Mouse (Mus musculus): Measurements from ENCODE around the gene Inca1. TPM values are rescaled to one million over a fixed set of nuclear protein-coding genes. Genes with fewer than 3 reads are reported as not detected.

Gene Inca1
- polyA plus RNA-seq, 1 experiment from 2014 or later, result 1.3 TPM

GRCm38 (mm10) chr11:70655571-70656455 lies 44.1 kb downstream of the Inca1 start:
- peak overlapping the region; percentile 99 for H3K4me3 ChIP-seq
- no peak; the same call in 1 of the 2 replicates for ATAC-seq (ENCODE audit: low FRiP score, low read depth)
- H3K36me3 ChIP-seq, result peaks cover 26% of the 10 kb centered on the region
- peak overlapping the region; percentile 97 for H3K27ac ChIP-seq (replicated peaks)
- peaks cover 8% of the 10 kb centered on the region; the same call in 1 of the 2 replicates for H3K27me3 ChIP-seq
- whole genome bisulfite sequencing, result under 1% methylated on average over 61 of the region's 61 CpGs
- H3K4me2 ChIP-seq (replicated peaks), result peak overlapping the region; percentile 94
- peak overlapping the region; percentile 98 for H3K9ac ChIP-seq (replicated peaks)
- H3K4me1 ChIP-seq, result peaks cover 41% of the 10 kb centered on the region
- H3K9me3 ChIP-seq, result no peaks in the 10 kb centered on the region

DNA sequence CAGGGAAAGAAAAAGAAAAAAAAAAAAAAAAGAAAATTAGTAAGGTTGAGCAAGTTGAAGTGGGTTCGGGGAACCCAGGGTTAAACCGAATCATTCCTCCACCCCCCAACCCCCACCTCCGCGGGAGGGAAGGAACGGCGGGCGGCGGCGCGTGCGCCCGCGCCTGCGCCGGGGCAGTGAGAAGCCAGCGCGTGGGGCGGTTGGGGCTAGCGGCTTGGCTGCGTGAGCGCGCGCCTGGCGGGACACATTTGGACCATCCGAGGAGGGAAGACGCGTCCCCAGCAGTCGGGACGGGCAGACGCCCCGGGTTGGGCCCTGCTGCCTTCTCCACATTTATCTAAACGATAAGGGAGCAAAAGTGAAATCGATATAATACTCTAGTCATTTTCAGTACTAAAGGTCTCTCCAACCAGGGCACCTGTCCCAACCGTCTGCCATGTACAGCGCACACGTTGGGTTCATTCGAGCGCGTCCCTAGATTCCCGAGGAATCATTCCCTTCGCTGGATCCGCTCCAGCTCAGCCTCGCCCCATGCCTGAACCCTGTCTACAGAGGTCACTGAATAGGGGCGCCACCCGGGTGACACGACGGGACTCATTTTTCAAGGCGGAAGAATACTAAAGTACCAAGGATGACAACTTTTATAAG lies 44.9 kb downstream of the Inca1 start:
- Histone ChIP-seq H3K9me3 (no peaks in the 10 kb centered on the region), H3K27me3 (peaks cover 8% of the 10 kb centered on the region; the same call in 1 of the 2 replicates), H3K9ac (replicated peaks) (peak overlapping the region; percentile 98), H3K36me3 (peaks cover 28% of the 10 kb centered on the region), H3K4me2 (replicated peaks) (peak overlapping the region; percentile 94), H3K27ac (replicated peaks) (peak overlapping the region; percentile 97), H3K4me3 (peak overlapping the region; percentile 99), H3K4me1 (peaks cover 42% of the 10 kb centered on the region)
- peak; percentile 47; the same call in 1 of the 2 replicates for ATAC-seq (ENCODE audit: low FRiP score, low read depth)
- WGBS, result 1% methylated on average over 46 of the region's 48 CpGs

- Histone ChIP-seq H3K9me3 (no peaks in the 10 kb centered on the region), H3K27ac (replicated peaks) (peak within 1 kb of the TSS; percentile 97), H3K36me3 (peaks cover 35% of the 10 kb centered on the region), H3K4me1 (peaks cover 42% of the 10 kb centered on the region), H3K4me3 (peak within 1 kb of the TSS; percentile 99), H3K4me2 (replicated peaks) (peak within 1 kb of the TSS; percentile 94), H3K27me3 (peaks cover 8% of the 10 kb centered on the region; the same call in 1 of the 2 replicates), H3K9ac (replicated peaks) (peak within 1 kb of the TSS; percentile 98)
- peak; percentile 42 for ATAC-seq (ENCODE audit: low FRiP score, low read depth)
- 0% methylated on average over 56 of the region's 61 CpGs for WGBS
These were observed 45.6 kb downstream of the Inca1 start, which contains the start of gene Pfn1 for GRCm38 (mm10) chr11:70654198-70654922. Gene Pfn1 (minus strand): TSS chr11:70654644.

DNA sequence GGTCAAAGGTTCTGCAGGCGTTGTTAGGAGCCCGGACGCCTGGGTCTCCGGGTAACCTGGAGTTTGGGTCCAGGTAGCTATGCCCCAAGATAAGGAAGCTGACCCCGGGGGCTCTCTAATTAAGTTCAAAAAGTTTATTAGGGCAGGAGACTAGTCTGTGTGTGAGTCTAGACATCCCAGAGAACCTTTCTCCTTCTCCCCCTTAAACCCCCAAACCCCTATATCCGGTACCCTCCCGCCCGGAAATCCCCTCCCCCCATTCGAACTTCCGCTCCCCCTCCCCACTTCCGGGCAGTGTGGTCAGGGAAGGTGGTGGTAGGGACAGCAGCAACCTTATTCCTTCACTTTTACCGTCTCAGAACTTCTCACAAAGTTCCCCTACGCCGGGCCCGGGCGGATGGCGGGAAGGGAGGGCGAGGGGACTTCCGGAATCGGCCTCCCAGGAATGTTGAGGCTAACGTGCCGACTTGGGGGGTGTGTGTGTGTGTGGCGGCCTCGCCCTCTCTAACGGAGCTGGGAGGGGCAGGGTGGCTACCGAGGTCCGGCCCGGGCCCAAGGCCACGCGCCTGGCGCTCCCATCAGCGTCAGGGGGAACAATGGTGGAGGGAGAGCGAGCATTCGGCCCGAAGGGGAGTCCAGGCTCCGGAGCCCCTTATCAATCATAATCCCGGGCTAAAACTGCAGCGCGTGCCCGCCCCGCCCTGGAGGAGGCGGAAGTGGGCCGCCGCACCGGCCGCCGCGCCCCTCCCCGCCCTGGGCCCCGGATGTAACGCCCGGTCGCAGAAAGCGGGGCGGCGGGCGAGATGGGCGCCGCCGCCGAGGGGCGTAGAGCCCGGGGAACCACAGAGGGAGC lies 46.4 kb downstream of the Inca1 start:
- H3K4me2 ChIP-seq (replicated peaks), result peak overlapping the region; percentile 94
- peak overlapping the region; percentile 98 for H3K9ac ChIP-seq (replicated peaks)
- H3K36me3 ChIP-seq, result peaks cover 43% of the 10 kb centered on the region
- peaks cover 50% of the 10 kb centered on the region for H3K4me1 ChIP-seq
- peak overlapping the region; percentile 97 for H3K27ac ChIP-seq (replicated peaks)
- H3K9me3 ChIP-seq, result no peaks in the 10 kb centered on the region
- H3K4me3 ChIP-seq, result peak overlapping the region; percentile 99
- peaks cover 8% of the 10 kb centered on the region; the same call in 1 of the 2 replicates for H3K27me3 ChIP-seq
- ATAC-seq (ENCODE audit: low FRiP score, low read depth), result peak; percentile 55
- under 1% methylated on average over 55 of the region's 63 CpGs for WGBS

GRCm38 (mm10) chr11:70652884-70653344 lies 47.0 kb downstream of the Inca1 start:
- Histone ChIP-seq H3K9ac (replicated peaks) (peak overlapping the region; percentile 98), H3K4me2 (replicated peaks) (peak overlapping the region; percentile 94), H3K4me3 (peak overlapping the region; percentile 99), H3K27me3 (peaks cover 8% of the 10 kb centered on the region; the same call in 1 of the 2 replicates), H3K4me1 (peaks cover 57% of the 10 kb centered on the region), H3K27ac (replicated peaks) (peak overlapping the region; percentile 97), H3K36me3 (peaks cover 43% of the 10 kb centered on the region), H3K9me3 (no peaks in the 10 kb centered on the region)
- no peak for ATAC-seq (ENCODE audit: low FRiP score, low read depth)
- WGBS, result 63% methylated on average over 6 of the region's 6 CpGs

GRCm38 (mm10) chr11:70652029-70652883 lies 47.7 kb downstream of the Inca1 start:
- peaks cover 8% of the 10 kb centered on the region; the same call in 1 of the 2 replicates for H3K27me3 ChIP-seq
- ATAC-seq (ENCODE audit: low FRiP score, low read depth), result no peak
- WGBS, result 76% methylated on average over 12 of the region's 12 CpGs
- H3K27ac ChIP-seq (replicated peaks), result 0 out of 2 replicates have a peak overlapping the region, but pooled peaks have one; percentile 97
- H3K4me3 ChIP-seq, result peak overlapping the region; percentile 99
- H3K4me1 ChIP-seq, result peaks cover 57% of the 10 kb centered on the region
- peaks cover 43% of the 10 kb centered on the region for H3K36me3 ChIP-seq
- peak overlapping the region; percentile 98 for H3K9ac ChIP-seq (replicated peaks)
- H3K9me3 ChIP-seq, result no peaks in the 10 kb centered on the region
- H3K4me2 ChIP-seq (replicated peaks), result peak overlapping the region; percentile 94

GRCm38 (mm10) chr11:70651391-70651790 lies 48.6 kb downstream of the Inca1 start:
- no peak overlapping the region for H3K4me3 ChIP-seq
- H3K27me3 ChIP-seq, result 0 out of 2 replicates have a peak, but pooled peaks cover 2% of the 10 kb centered on the region
- H3K4me1 ChIP-seq, result peaks cover 49% of the 10 kb centered on the region
- ATAC-seq (ENCODE audit: low FRiP score, low read depth), result no peak
- peaks cover 43% of the 10 kb centered on the region for H3K36me3 ChIP-seq
- no peak overlapping the region; the same call in 1 of the 2 replicates for H3K9ac ChIP-seq (replicated peaks)
- H3K4me2 ChIP-seq (replicated peaks), result no peak overlapping the region
- H3K27ac ChIP-seq (replicated peaks), result no peak overlapping the region
- no peaks in the 10 kb centered on the region for H3K9me3 ChIP-seq
- 85% methylated on average over 2 of the region's 2 CpGs for WGBS

GRCm38 (mm10) chr11:70650322-70651175 lies 49.4 kb downstream of the Inca1 start:
- no peak overlapping the region for H3K4me2 ChIP-seq (replicated peaks)
- no peak overlapping the region; the same call in 1 of the 2 replicates for H3K9ac ChIP-seq (replicated peaks)
- H3K4me3 ChIP-seq, result no peak overlapping the region; the same call in 1 of the 2 replicates
- no peaks in the 10 kb centered on the region for H3K27me3 ChIP-seq
- H3K4me1 ChIP-seq, result peaks cover 49% of the 10 kb centered on the region
- 87% methylated on average over 12 of the region's 12 CpGs for WGBS
- ATAC-seq (ENCODE audit: low FRiP score, low read depth), result no peak
- no peak overlapping the region for H3K27ac ChIP-seq (replicated peaks)
- peaks cover 43% of the 10 kb centered on the region for H3K36me3 ChIP-seq
- no peaks in the 10 kb centered on the region for H3K9me3 ChIP-seq

GRCm38 (mm10) chr11:70649185-70649734 lies 50.7 kb downstream of the Inca1 start:
- Histone ChIP-seq H3K9me3 (no peaks in the 10 kb centered on the region), H3K4me1 (peaks cover 54% of the 10 kb centered on the region), H3K4me3 (no peak overlapping the region; the same call in 1 of the 2 replicates), H3K27me3 (no peaks in the 10 kb centered on the region), H3K4me2 (replicated peaks) (no peak overlapping the region), H3K27ac (replicated peaks) (no peak overlapping the region), H3K9ac (replicated peaks) (no peak overlapping the region), H3K36me3 (peaks cover 56% of the 10 kb centered on the region)
- WGBS, result 90% methylated on average over 8 of the region's 8 CpGs
- ATAC-seq (ENCODE audit: low FRiP score, low read depth), result no peak

Data from midbrain, embryonic 12.5 days (tissue).